In genomic region chr2:26021561-26022257, GRCm38 (mm10) we compare ENCODE assay signal across 8 mouse cellular contexts. TPM values are rescaled to one million over a fixed set of nuclear protein-coding genes. Genes with fewer than 3 reads are reported as not detected.
DNase-seq lines count a peak whose midpoint lies in the region; ATAC-seq and TF ChIP-seq lines count a peak whose summit lies in the region.

Gene Ubac1, minus strand, starts transcription at chr2:26021747.

- H3K4me2 ChIP-seq in lung, postnatal 0 days (replicated peaks; ENCODE audit: low read depth, low read length) = peak within 1 kb of the TSS; percentile 80

- peak within 1 kb of the TSS; percentile 66 for H3K9ac ChIP-seq in lung, postnatal 0 days (replicated peaks; ENCODE audit: low read depth)

- peak within 1 kb of the TSS; percentile 89 for H3K27ac ChIP-seq in hindbrain, embryonic 10.5 days
- peak within 1 kb of the TSS; percentile 82 for H3K27ac ChIP-seq in lung, postnatal 0 days (ENCODE audit: low read length)

- TF ChIP-seq EP300 in lung, postnatal 0 days (IDR thresholded peaks at IDR 0.05) = no peak

- peaks cover 20% of the 10 kb centered on the region for H3K4me1 ChIP-seq in hindbrain, embryonic 10.5 days (replicated peaks)
- H3K4me1 ChIP-seq in lung, postnatal 0 days (ENCODE audit: insufficient read depth, low read depth, low read length) = no peaks in the 10 kb centered on the region

- no peaks in the 10 kb centered on the region for H3K9me3 ChIP-seq in hindbrain, embryonic 10.5 days
- H3K9me3 ChIP-seq in lung, postnatal 0 days (ENCODE audit: low read length) = no peaks in the 10 kb centered on the region

- no peaks in the 10 kb centered on the region for H3K27me3 ChIP-seq in hindbrain, embryonic 10.5 days (ENCODE audit: insufficient read depth, poor library complexity, severe bottlenecking)
- H3K27me3 ChIP-seq in lung, postnatal 0 days (replicated peaks; ENCODE audit: insufficient read depth, low read length) = no peaks in the 10 kb centered on the region

- TF ChIP-seq CTCF in lung, postnatal 0 days (IDR thresholded peaks at IDR 0.05) = no peak

- no peaks in the 10 kb centered on the region for H3K36me3 ChIP-seq in hindbrain, embryonic 10.5 days
- H3K36me3 ChIP-seq in lung, postnatal 0 days (ENCODE audit: insufficient read depth, low read length) = no peaks in the 10 kb centered on the region

- peak; percentile 85 for ATAC-seq in frontal cortex, adult (ENCODE audit: low TSS enrichment)
- ATAC-seq in lung, postnatal 0 days = peak; percentile 98

- 7% methylated on average over 50 of the region's 50 CpGs for WGBS in hindbrain, embryonic 10.5 days
- WGBS in lung, postnatal 0 days = 8% methylated on average over 35 of the region's 50 CpGs

- peak; percentile 91 for DNase-seq in MN1 (ENCODE audit: low spot score)
- peak; percentile 94 for DNase-seq in cerebellum, adult 9-10 months
- DNase-seq in hindbrain, embryonic 10.5 days (ENCODE audit: low spot score) = peak; percentile 95
- DNase-seq in layer of hippocampus, adult 9-11 months = peak; percentile 94
- DNase-seq in lung, postnatal 0 days (ENCODE audit: low spot score) = peak; percentile 95
- peak; percentile 78 for DNase-seq in ovary, postnatal 14 days (ENCODE audit: low spot score)
- peak; percentile 91 for DNase-seq in thymus, postnatal 14 days

- H3K4me3 ChIP-seq in hindbrain, embryonic 10.5 days = peak within 1 kb of the TSS; percentile 90
- peak within 1 kb of the TSS; percentile 76 for H3K4me3 ChIP-seq in lung, postnatal 0 days (ENCODE audit: low read depth, low read length)

RNA-seq across cellular contexts. Expression of gene Ubac1, which starts in this region (rescaled TPM):
- 94.4 and 96.9 TPM in 2 replicates for polyA plus RNA-seq in hindbrain, embryonic 10.5 days (2016; fragmentation: Nextera tagmentation; extraction: Ambion mirVana)
- 39.2 and 40.6 TPM in 2 replicates for polyA plus RNA-seq in lung, postnatal 0 days (2015; fragmentation: Nextera tagmentation; extraction: Ambion mirVana)

Comparison
In these comparisons a context has a peak if more than half of its experiments do, and no peak if none do; other contexts are left out.
1. Peak in every context shown above with its lines: DNase-seq, ATAC-seq, H3K4me3 ChIP-seq and H3K27ac ChIP-seq.